Mouse (Mus musculus) testis, adult 2 months (tissue): ENCODE data around the gene Hist2h2aa2. TPM values are rescaled to one million over a fixed set of nuclear protein-coding genes. Genes with fewer than 3 reads are reported as not detected.
"Not testable (repeated sequence)": the region's sequence is repeated elsewhere in the genome, so short reads cannot be mapped to it uniquely, and the experiment has no call there.

Experiments used
- H3K27ac ChIP-seq: fragments of 200-500 bp; 2 replicates; pipeline ENCODE4 v1.5.1; 2012; ENCODE audit warnings: low read depth, low read length; ENCODE audit not compliant: control insufficient read depth, insufficient read depth
- H3K27me3 ChIP-seq: fragments of 200-500 bp; 2 replicates; pipeline ENCODE4 v1.6.1; 2012; ENCODE audit warnings: mild to moderate bottlenecking, low read length, moderate library complexity; ENCODE audit not compliant: control insufficient read depth, insufficient read depth
- H3K36me3 ChIP-seq: fragments of 200-500 bp; 2 replicates; pipeline ENCODE4 v1.6.1; 2012; ENCODE audit warnings: mild to moderate bottlenecking, low read length; ENCODE audit not compliant: control insufficient read depth, insufficient read depth
- H3K4me1 ChIP-seq: fragments of 200-500 bp; 2 replicates; pipeline ENCODE4 v1.6.1; 2012; ENCODE audit warnings: low read length; ENCODE audit not compliant: control insufficient read depth, insufficient read depth
- H3K4me3 ChIP-seq: fragments of 200-500 bp; 2 replicates; pipeline ENCODE4 v1.5.1; 2012; ENCODE audit warnings: low read depth, mild to moderate bottlenecking, low read length, moderate library complexity, mixed read lengths; ENCODE audit not compliant: control insufficient read depth
- CTCF ChIP-seq: fragments of 200-500 bp; IDR thresholded peaks from 2 replicates; pipeline ENCODE4 v1.5.1; 2012; ENCODE audit warnings: low read depth, mild to moderate bottlenecking, inconsistent platforms, low read length, moderate library complexity; ENCODE audit not compliant: control insufficient read depth, insufficient read depth, insufficient replicate concordance
- POLR2A ChIP-seq: fragments of 200-500 bp; IDR thresholded peaks from 2 replicates; pipeline ENCODE4 v1.6.1; 2012; ENCODE audit warnings: low read depth, mild to moderate bottlenecking, inconsistent platforms, low read length, moderate library complexity; ENCODE audit not compliant: control insufficient read depth
- polyA plus RNA-seq: library from polyadenylated mRNA; depleted of rRNA; stranded (reverse); fragments of >200 nt; gene quantifications from 2 replicates; pipeline ENCODE4 v1.2.3, GENCODE M21; 2012

The Hist2h2aa2 gene
- polyA plus RNA-seq, 1 experiment, result 37.8 TPM

DNA sequence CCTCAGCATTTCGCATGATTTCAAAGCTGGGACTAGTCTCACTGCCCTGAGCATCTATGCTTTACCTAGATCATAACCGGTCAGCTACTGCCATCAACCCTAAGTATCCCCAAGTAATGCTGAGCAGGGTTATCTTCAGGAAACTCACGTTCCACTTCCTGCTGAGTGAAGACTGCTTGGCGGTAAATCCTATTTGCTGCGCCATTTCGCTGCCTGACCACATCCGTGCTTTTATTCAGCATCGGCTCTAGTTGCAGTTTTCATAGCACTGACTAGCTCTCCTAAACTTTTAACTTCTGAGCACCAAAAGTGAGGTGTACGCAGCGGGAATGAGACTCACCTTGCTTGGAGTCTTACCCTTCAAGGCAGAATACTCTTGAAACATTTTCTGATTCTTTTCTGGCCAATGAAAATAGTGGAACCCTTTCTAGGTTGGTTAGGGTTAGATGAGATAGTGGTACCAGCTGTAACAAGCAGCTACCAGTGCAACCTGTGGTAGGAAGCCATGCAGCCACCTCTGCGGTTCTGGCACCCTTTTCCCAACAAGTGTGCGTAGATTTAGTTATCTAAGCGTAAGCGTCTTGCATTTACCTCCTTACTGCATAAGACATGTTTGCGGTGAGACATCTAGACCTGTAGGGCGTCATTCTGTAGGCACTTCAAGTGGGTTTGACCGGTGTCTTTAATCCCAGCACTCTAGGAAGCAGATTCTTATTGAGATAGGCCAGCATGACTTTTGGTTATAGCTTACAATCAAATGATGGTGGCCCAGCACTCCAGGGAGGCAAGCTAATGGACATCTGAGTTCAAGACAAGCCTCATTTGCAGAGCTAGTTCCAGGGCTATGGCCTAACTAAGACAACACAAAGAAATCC, 33.8 kb upstream of the Hist2h2aa2 start:
- Histone ChIP-seq H3K27ac (no peak overlapping the region), H3K4me3 (no peak overlapping the region), H3K4me1 (peaks cover 17% of the 10 kb centered on the region), H3K36me3 (no peaks in the 10 kb centered on the region), H3K27me3 (no peaks in the 10 kb centered on the region)
- TF ChIP-seq CTCF (no peak), POLR2A (no peak)

DNA sequence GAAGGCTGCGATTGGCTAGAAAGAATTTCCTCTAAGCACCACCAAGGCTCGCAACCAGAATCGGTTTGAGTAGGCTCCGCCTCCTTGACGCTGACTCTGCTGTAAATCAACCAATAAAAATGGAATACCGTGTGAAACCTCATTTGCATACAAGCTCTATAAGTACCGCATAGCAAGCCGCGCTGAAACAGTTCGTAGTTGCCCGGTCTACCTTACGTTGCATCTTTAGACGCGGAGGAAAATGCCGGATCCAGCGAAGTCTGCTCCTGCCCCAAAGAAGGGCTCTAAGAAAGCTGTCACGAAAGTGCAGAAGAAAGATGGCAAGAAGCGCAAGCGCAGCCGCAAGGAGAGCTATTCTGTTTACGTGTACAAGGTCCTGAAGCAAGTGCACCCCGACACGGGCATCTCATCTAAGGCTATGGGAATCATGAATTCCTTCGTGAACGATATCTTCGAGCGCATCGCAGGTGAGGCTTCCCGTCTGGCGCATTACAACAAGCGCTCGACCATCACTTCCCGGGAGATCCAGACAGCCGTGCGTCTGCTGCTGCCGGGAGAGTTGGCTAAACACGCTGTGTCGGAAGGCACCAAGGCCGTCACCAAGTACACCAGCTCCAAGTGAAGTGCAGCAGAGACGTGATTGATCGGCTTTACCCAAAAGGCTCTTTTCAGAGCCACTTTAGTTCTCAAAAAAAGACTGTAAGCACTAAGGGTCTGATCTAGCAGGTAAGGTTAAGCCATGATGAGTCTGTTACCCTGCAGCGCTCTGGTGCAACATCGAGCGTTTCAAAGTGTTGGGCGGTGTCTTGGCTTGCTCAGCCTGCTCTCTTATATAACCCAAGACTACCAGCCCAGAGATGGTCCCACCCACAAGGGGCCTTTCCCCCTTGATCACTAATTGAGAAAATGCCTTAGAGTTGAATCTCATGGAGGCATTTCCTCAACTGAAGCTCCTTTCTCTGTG, 29.7 kb upstream of the Hist2h2aa2 start, which contains the start of gene Hist2h2bb:
Hist2h2bb (plus strand) TSS at position 242 of the 964 bp plus-strand sequence.
- Histone ChIP-seq H3K27ac (peak within 1 kb of the TSS; percentile 82), H3K4me3 (peak within 1 kb of the TSS; percentile 83), H3K27me3 (no peaks in the 10 kb centered on the region), H3K4me1 (peaks cover 14% of the 10 kb centered on the region), H3K36me3 (no peaks in the 10 kb centered on the region)
- peak; percentile 90 for TF ChIP-seq POLR2A
- TF ChIP-seq CTCF, result no peak

DNA sequence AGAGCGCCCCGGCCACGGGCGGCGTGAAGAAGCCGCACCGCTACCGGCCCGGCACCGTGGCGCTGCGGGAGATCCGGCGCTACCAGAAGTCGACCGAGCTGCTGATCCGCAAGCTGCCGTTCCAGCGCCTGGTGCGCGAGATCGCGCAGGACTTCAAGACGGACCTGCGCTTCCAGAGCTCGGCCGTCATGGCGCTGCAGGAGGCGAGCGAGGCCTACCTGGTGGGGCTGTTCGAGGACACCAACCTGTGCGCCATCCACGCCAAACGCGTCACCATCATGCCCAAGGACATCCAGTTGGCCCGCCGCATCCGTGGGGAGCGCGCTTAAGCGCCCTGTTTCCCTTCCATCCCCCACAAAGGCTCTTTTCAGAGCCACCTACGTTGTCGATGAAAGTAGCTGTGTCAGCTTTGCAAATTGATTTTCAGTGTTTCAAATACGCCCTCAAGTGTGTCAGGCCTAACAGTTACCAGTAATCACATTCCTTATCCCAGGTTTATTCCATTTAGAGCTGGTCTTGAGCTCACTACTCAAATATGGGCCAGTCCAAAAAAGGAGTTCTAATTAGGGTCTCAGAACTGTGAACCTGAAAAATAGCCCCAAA, 28.8 kb upstream of the Hist2h2aa2 start:
- Histone ChIP-seq H3K27ac (peak overlapping the region; percentile 82), H3K4me3 (peak overlapping the region; percentile 72), H3K4me1 (peaks cover 14% of the 10 kb centered on the region)
- H3K27me3 ChIP-seq, H3K36me3 ChIP-seq: not testable (repeated sequence)

DNA sequence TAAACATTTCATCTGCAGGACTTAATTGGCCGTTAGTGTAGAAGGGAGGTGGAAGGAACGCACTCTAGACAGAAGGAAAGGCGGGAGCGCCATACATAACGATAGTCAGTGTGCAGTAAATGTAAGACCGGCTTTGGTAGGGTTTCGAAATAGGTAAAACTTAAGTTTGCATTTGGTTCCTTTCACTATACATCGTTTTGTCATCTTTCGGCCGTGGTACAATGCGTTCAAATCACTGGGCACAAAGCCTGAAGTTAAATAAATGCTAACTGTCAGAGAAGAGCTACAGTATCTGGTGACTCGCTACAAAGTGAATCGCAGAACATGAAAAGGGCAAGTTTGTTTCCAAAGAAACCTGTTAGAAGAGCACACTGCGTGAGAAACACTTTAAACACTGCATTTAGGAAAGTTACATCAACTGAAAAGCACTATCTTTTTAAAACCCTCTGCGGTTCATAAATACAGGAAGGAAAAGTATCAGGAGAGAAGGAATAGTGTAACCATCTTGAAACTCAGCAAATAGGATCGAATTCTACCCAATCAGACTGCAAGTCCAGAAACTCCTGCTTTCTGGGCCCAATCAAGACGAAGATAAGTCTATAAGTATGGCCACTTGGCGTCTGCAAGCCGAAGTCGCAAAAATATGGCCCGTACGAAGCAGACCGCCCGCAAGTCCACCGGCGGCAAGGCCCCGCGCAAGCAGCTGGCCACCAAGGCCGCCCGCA, 28.1 kb upstream of the Hist2h2aa2 start, which contains the start of gene Hist2h3b:
Hist2h3b (plus strand) TSS at position 604 of the 725 bp plus-strand sequence.
- Histone ChIP-seq H3K4me1 (peaks cover 16% of the 10 kb centered on the region), H3K36me3 (no peaks in the 10 kb centered on the region), H3K27ac (peak within 1 kb of the TSS; percentile 82), H3K27me3 (no peaks in the 10 kb centered on the region; the same call in 1 of the 2 replicates), H3K4me3 (peak within 1 kb of the TSS; percentile 83)
- TF ChIP-seq POLR2A, result peak; percentile 60; the same call in 1 of the 2 replicates
- no peak for TF ChIP-seq CTCF

DNA sequence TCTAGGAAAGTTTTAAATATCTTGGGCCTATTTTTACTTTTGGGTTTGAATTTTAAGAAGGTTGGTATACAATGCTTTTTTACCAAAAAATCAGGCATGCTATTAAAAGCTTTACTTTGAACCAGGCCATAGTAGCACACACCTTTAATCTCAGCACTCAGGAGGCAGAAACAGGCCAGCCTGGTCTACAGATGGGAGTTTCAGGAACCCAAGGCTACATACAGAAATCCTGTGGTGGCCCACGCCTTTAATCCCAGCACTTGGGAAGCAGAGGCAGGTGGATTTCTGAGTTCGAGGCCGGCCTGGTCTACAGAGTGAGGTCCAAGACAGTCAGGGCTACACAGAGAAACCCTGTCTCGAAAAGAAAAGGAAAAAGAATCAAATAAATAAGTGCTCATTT, 27.5 kb upstream of the Hist2h2aa2 start:
- no peaks in the 10 kb centered on the region for H3K36me3 ChIP-seq
- H3K4me1 ChIP-seq, result peaks cover 16% of the 10 kb centered on the region
- no peaks in the 10 kb centered on the region; the same call in 1 of the 2 replicates for H3K27me3 ChIP-seq
- no peak overlapping the region; the same call in 1 of the 2 replicates for H3K27ac ChIP-seq
- TF ChIP-seq POLR2A, result no peak
- no peak for TF ChIP-seq CTCF
- H3K4me3 ChIP-seq, result no peak overlapping the region

DNA sequence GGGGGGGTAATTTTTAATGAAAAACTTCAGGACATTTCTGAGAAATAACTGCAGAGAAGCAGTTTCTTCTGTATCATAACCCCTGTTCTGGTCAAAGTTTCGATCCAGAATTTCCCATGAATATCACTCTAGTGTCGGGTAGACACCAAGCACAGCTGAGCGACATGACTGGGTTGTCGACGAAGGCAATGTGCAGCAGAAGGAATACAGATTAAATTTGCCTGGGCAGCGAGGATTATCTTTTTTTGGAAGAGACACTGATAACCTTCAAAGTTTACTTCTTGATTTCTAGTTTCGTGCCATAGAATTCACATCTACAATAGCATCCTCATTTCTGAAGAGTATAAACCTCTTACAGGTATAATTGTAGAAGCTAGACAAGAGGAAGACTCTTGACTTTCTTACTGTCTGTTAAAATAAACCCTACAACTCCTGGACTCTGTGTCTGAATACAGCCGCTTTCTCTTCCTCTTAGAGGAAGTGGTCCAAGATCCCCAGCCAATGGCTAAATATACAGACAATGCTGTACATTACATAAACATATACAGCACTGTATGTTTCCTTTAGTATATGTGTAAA, 26.1 kb upstream of the Hist2h2aa2 start:
- TF ChIP-seq POLR2A, result no peak
- TF ChIP-seq CTCF, result no peak
- no peak overlapping the region for H3K4me3 ChIP-seq

More for the DNA sequence above, 26.1 kb upstream of the Hist2h2aa2 start:
- Histone ChIP-seq H3K36me3 (no peaks in the 10 kb centered on the region), H3K27me3 (no peaks in the 10 kb centered on the region; the same call in 1 of the 2 replicates), H3K27ac (no peak overlapping the region), H3K4me1 (peaks cover 17% of the 10 kb centered on the region)
